Mouse (Mus musculus) thymus, postnatal 14 days (tissue): ENCODE measurements around the gene Afg1l.
A peak's percentile ranks its signal among the peaks of the same experiment; 100 is the strongest.

ENCODE experiments used
- DNase-seq: peaks from one replicate; pipeline ENCODE4 v3.0.0; 2021

The Afg1l gene

GRCm38 (mm10) chr10:42293877-42294276, 184.5 kb downstream of the Afg1l start:
- no peak for DNase-seq

GRCm38 (mm10) chr10:42291360-42291759, 187.0 kb downstream of the Afg1l start:
- peak; percentile 87 for DNase-seq

- no peak for DNase-seq
Observed at GRCm38 (mm10) chr10:42287666-42288065, 190.7 kb downstream of the Afg1l start.

- no peak for DNase-seq
Observed at GRCm38 (mm10) chr10:42278307-42278850, 200.0 kb downstream of the Afg1l start.

- DNase-seq, result peak; percentile 98
Observed at GRCm38 (mm10) chr10:42277476-42278306, 200.7 kb downstream of the Afg1l start.

GRCm38 (mm10) chr10:42276507-42277345, 201.6 kb downstream of the Afg1l start, which contains the start of gene Foxo3:
Gene Foxo3 (minus strand): TSS chr10:42276755.
- peak; percentile 92 for DNase-seq

GRCm38 (mm10) chr10:42275871-42276501, 202.4 kb downstream of the Afg1l start:
- DNase-seq, result peak; percentile 52

GRCm38 (mm10) chr10:42275401-42275870, 202.9 kb downstream of the Afg1l start:
- peak; percentile 72 for DNase-seq

- peak; percentile 71 for DNase-seq
Observed at GRCm38 (mm10) chr10:42274712-42275400, 203.5 kb downstream of the Afg1l start.

- peak; percentile 71 for DNase-seq
Observed at GRCm38 (mm10) chr10:42273760-42274691, 204.3 kb downstream of the Afg1l start.

- DNase-seq, result no peak
Observed at GRCm38 (mm10) chr10:42273403-42273759, 205.0 kb downstream of the Afg1l start.

- no peak for DNase-seq
Observed at GRCm38 (mm10) chr10:42271454-42272230, 206.7 kb downstream of the Afg1l start.

- DNase-seq, result peak; percentile 51
Observed at GRCm38 (mm10) chr10:42270277-42271083, 207.9 kb downstream of the Afg1l start.

GRCm38 (mm10) chr10:42269281-42270025, 208.9 kb downstream of the Afg1l start:
- DNase-seq, result peak; percentile 86

- no peak for DNase-seq
Observed at GRCm38 (mm10) chr10:42267811-42268545, 210.4 kb downstream of the Afg1l start.

- DNase-seq, result no peak
Observed at GRCm38 (mm10) chr10:42265021-42265689, 213.2 kb downstream of the Afg1l start.

GRCm38 (mm10) chr10:42264195-42264594, 214.2 kb downstream of the Afg1l start:
- DNase-seq, result no peak
